Mouse (Mus musculus) C3H10T1/2 (cell line): ENCODE measurements around the gene Klf12. TPM values are rescaled to one million over a fixed set of nuclear protein-coding genes. Genes with fewer than 3 reads are reported as not detected.

Experiments
- polyA plus RNA-seq, 2 experiments: library from polyadenylated mRNA; unstranded; fragments of >200 nt; fragmentation: generic; extraction: Trizol; gene quantifications; one replicate each; pipeline ENCODE4 v1.2.1; 2012; ENCODE audit warnings: missing spikeins in 2 of 2

Klf12 gene
- 1 to 10 TPM in 1 of 2 experiments, under 1 TPM in 1; 0.07 to 1.6 TPM for polyA plus RNA-seq

DNA sequence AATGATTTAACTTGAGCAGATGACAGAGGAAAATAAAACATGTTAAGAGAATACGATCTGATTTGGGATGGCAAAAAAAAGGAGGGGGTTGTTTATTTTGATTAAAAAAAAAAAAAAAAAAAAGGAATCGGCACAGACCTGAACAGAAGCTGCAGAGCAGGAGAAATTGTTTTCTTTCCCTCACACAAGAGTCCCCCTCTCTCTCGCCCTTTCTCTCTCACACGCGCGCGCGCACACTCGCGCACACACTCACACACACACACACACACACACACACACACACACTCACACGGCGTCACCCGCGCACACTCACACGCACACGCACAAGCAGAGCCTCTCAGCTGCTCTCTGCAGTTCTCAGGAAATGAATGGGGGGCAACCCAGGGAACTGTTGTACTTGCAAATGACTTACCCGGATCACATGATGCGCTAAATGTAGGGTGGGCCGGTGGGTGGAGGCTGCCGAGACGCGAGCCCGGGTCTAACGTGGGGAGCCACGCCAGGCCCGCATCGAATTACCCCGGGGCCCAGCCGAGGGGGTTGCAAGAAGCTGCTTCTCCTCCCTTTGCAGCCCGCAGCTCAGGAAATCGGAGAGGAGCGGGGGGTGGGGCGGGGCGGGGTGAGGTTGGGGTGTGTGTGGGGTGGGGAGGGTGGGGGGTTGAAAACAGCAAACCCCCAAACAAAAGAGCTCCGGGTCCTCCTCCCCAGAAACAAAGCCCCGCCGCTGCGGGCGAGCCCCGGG is at the start of gene Klf12:
Gene Klf12, minus strand, starts transcription at position 561 of the 742 bp plus-strand sequence.

